Mouse (Mus musculus): ENCODE data around the gene Tmem151a.

DNA sequence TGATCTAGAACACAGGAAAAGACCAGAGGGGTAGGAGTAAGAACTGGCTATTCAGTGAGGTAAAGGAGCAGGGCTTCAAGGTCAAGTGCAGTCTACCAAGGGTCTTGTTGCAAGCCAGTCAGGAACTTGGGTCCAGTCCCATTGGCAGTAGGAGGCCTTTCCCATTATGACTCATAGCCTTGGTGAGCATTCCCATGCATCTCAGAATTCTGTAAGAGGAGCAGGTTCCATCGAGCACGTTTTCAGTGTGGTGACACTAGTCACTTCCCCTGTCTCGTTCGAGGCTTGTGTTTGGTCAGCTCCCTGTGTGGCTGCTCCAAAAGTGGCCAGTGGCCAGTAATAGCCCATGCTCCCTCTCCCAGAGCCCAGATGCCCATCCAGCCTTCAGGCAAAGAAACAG is 39.8 kb downstream of the Tmem151a start:
- no peak for TF ChIP-seq CTCF (IDR thresholded peaks at IDR 0.05; ENCODE audit: borderline replicate concordance, insufficient read depth, low read length)
- TF ChIP-seq POLR2A (IDR thresholded peaks at IDR 0.05; ENCODE audit: low read depth, low read length) = no peak

Data from embryonic fibroblast, embryonic 13.5 days (primary cell).